Mouse (Mus musculus) kidney, adult 2 months (tissue): ENCODE measurements around the gene Gm11733. TPM values are rescaled to one million over a fixed set of nuclear protein-coding genes. Genes with fewer than 3 reads are reported as not detected.

Experiments used
- DNase-seq: peaks from one replicate; pipeline ENCODE4 v3.0.0; 2021
- H3K27ac ChIP-seq: fragments of 200-500 bp; 2 replicates; pipeline ENCODE4 v1.5.1; 2012; ENCODE audit warnings: low read depth, low read length, control low read depth, inconsistent platforms; ENCODE audit not compliant: insufficient read depth
- H3K27me3 ChIP-seq: fragments of 200-500 bp; replicated peaks from 2 replicates; pipeline ENCODE4 v1.6.1; 2012; ENCODE audit warnings: mild to moderate bottlenecking, moderate library complexity, low read length, inconsistent platforms; ENCODE audit not compliant: control insufficient read depth, insufficient read depth
- H3K36me3 ChIP-seq: fragments of 200-500 bp; 2 replicates; pipeline ENCODE4 v1.6.1; 2012; ENCODE audit warnings: mild to moderate bottlenecking, moderate library complexity, low read length, inconsistent platforms; ENCODE audit not compliant: control insufficient read depth, insufficient read depth
- H3K4me1 ChIP-seq: fragments of 200-500 bp; 2 replicates; pipeline ENCODE4 v1.6.1; 2011; ENCODE audit warnings: low read length; ENCODE audit not compliant: control insufficient read depth, insufficient read depth
- H3K4me3 ChIP-seq: fragments of 200-500 bp; 2 replicates; pipeline ENCODE4 v1.5.1; 2011; ENCODE audit warnings: mild to moderate bottlenecking, low read depth, low read length, control low read depth; ENCODE audit not compliant: insufficient read depth
- CTCF ChIP-seq: fragments of 200-500 bp; conservative IDR thresholded peaks from 2 replicates; pipeline ENCODE4 v1.5.1; 2011; ENCODE audit warnings: low read depth, mild to moderate bottlenecking, control low read depth, low read length, moderate library complexity, mixed read lengths; ENCODE audit not compliant: insufficient read depth, insufficient read length
- POLR2A ChIP-seq: fragments of 200-500 bp; IDR thresholded peaks from one replicate; pipeline ENCODE4 v1.6.1; 2011; ENCODE audit warnings: low read depth, low read length, control low read depth
- WGBS: fragments of 180-500 bp; shearing (Covaris S2); methylation state at CpG from one replicate; pipeline ENCODE4 v1.1.7; 2018; 5-methylcytosine and 5-hydroxymethylcytosine counted together
- polyA plus RNA-seq: library from polyadenylated mRNA; depleted of rRNA; stranded (reverse); fragments of >200 nt; gene quantifications from 2 replicates; pipeline ENCODE4 v1.2.3, GENCODE M21; 2012

Gm11733 gene
- polyA plus RNA-seq, 1 experiment = 0.05 TPM

GRCm38 (mm10) chr11:117521906-117522780, 38.0 kb downstream of the Gm11733 start:
- TF ChIP-seq POLR2A (no peak), CTCF (no peak)
- WGBS = 62% methylated on average over 13 of the region's 13 CpGs
- DNase-seq = no peak
- H3K4me3 ChIP-seq = no peak overlapping the region
- H3K27me3 ChIP-seq = no peaks in the 10 kb centered on the region
- peaks cover 3% of the 10 kb centered on the region; the same call in 1 of the 2 replicates for H3K4me1 ChIP-seq
- H3K27ac ChIP-seq = no peak overlapping the region
- no peaks in the 10 kb centered on the region for H3K36me3 ChIP-seq

GRCm38 (mm10) chr11:117522879-117523519, 38.8 kb downstream of the Gm11733 start:
- Histone ChIP-seq H3K4me1 (peaks cover 3% of the 10 kb centered on the region; the same call in 1 of the 2 replicates), H3K27ac (peak overlapping the region; percentile 62), H3K4me3 (no peak overlapping the region), H3K36me3 (no peaks in the 10 kb centered on the region), H3K27me3 (no peaks in the 10 kb centered on the region)
- DNase-seq = peak; percentile 82
- WGBS = 31% methylated on average over 16 of the region's 16 CpGs
- TF ChIP-seq CTCF (no peak), POLR2A (no peak)

GRCm38 (mm10) chr11:117525606-117526349, 41.6 kb downstream of the Gm11733 start:
- H3K4me1 ChIP-seq = peaks cover 3% of the 10 kb centered on the region; the same call in 1 of the 2 replicates
- H3K4me3 ChIP-seq = no peak overlapping the region
- no peak overlapping the region for H3K27ac ChIP-seq
- WGBS = 45% methylated on average over 18 of the region's 18 CpGs
- no peaks in the 10 kb centered on the region for H3K27me3 ChIP-seq
- no peak for TF ChIP-seq CTCF
- TF ChIP-seq POLR2A = no peak
- DNase-seq = no peak
- no peaks in the 10 kb centered on the region for H3K36me3 ChIP-seq

- Histone ChIP-seq H3K27ac (no peak overlapping the region), H3K4me3 (no peak overlapping the region), H3K4me1 (peaks cover 4% of the 10 kb centered on the region; the same call in 1 of the 2 replicates), H3K36me3 (no peaks in the 10 kb centered on the region), H3K27me3 (no peaks in the 10 kb centered on the region)
- WGBS = 85% methylated on average over 10 of the region's 10 CpGs
- DNase-seq = no peak
- TF ChIP-seq POLR2A (no peak), CTCF (no peak)
Measured at GRCm38 (mm10) chr11:117532374-117532773, 48.2 kb downstream of the Gm11733 start.

- Histone ChIP-seq H3K4me3 (no peak overlapping the region), H3K27me3 (no peaks in the 10 kb centered on the region), H3K36me3 (no peaks in the 10 kb centered on the region), H3K27ac (no peak overlapping the region), H3K4me1 (peaks cover 4% of the 10 kb centered on the region; the same call in 1 of the 2 replicates)
- peak; percentile 79 for DNase-seq
- 25% methylated on average over 10 of the region's 10 CpGs for WGBS
- TF ChIP-seq POLR2A (no peak), CTCF (no peak)
Measured at GRCm38 (mm10) chr11:117534912-117535311, 50.7 kb downstream of the Gm11733 start.

- Histone ChIP-seq H3K4me1 (peaks cover 4% of the 10 kb centered on the region; the same call in 1 of the 2 replicates), H3K27me3 (no peaks in the 10 kb centered on the region), H3K4me3 (no peak overlapping the region), H3K36me3 (no peaks in the 10 kb centered on the region), H3K27ac (no peak overlapping the region)
- TF ChIP-seq CTCF = no peak
- TF ChIP-seq POLR2A = no peak
- 50% methylated on average over 9 of the region's 9 CpGs for WGBS
- no peak for DNase-seq
Measured at GRCm38 (mm10) chr11:117535491-117536304, 51.5 kb downstream of the Gm11733 start.
